Mouse (Mus musculus) small intestine, adult 2 months (tissue): ENCODE data around the gene Rexo1. TPM values are rescaled to one million over a fixed set of nuclear protein-coding genes. Genes with fewer than 3 reads are reported as not detected.

ENCODE experiments used
- H3K27ac ChIP-seq: fragments of 200-500 bp; 2 replicates; pipeline ENCODE4 v1.5.1; 2012; ENCODE audit warnings: low read depth, low read length, control low read depth, inconsistent platforms; ENCODE audit not compliant: insufficient read depth
- H3K27me3 ChIP-seq: fragments of 200-500 bp; 2 replicates; pipeline ENCODE4 v1.6.1; 2012; ENCODE audit warnings: mild to moderate bottlenecking, moderate library complexity, low read length, inconsistent platforms; ENCODE audit not compliant: control insufficient read depth, insufficient read depth
- H3K36me3 ChIP-seq: fragments of 200-500 bp; 2 replicates; pipeline ENCODE4 v1.6.1; 2012; ENCODE audit warnings: mild to moderate bottlenecking, low read length, control low read depth, inconsistent platforms; ENCODE audit not compliant: control insufficient read depth, insufficient read depth
- H3K4me1 ChIP-seq: fragments of 200-500 bp; 2 replicates; pipeline ENCODE4 v1.6.1; 2012; ENCODE audit warnings: low read length, inconsistent platforms, mixed read lengths; ENCODE audit not compliant: control insufficient read depth, insufficient read depth, insufficient read length
- H3K4me3 ChIP-seq: fragments of 200-500 bp; 2 replicates; pipeline ENCODE4 v1.5.1; 2012; ENCODE audit warnings: low read depth, mild to moderate bottlenecking, control low read depth, inconsistent platforms, low read length, moderate library complexity
- CTCF ChIP-seq: fragments of 200-500 bp; IDR thresholded peaks from 2 replicates; pipeline ENCODE4 v1.5.1; 2012; ENCODE audit warnings: low read depth, mild to moderate bottlenecking, control low read depth, inconsistent platforms, low read length, moderate library complexity, mixed read lengths; ENCODE audit not compliant: insufficient replicate concordance, insufficient read length; ENCODE audit errors: extremely low read depth
- POLR2A ChIP-seq: fragments of 200-500 bp; IDR thresholded peaks from 2 replicates; pipeline ENCODE4 v1.6.1; 2012; ENCODE audit warnings: low read depth, mild to moderate bottlenecking, control low read depth, inconsistent platforms, low read length, moderate library complexity
- WGBS: fragments of 180-500 bp; shearing (Covaris S2); methylation state at CpG from one replicate; pipeline ENCODE4 v1.1.7; 2018; 5-methylcytosine and 5-hydroxymethylcytosine counted together
- polyA plus RNA-seq: library from polyadenylated mRNA; depleted of rRNA; stranded (reverse); fragments of >200 nt; gene quantifications from 2 replicates; pipeline ENCODE4 v1.2.3, GENCODE M21; 2012

Gene Rexo1
- polyA plus RNA-seq, 1 experiment: 63.7 TPM

- TF ChIP-seq CTCF (no peak), POLR2A (no peak)
- Histone ChIP-seq H3K27me3 (no peaks in the 10 kb centered on the region), H3K36me3 (no peaks in the 10 kb centered on the region), H3K4me1 (peaks cover 32% of the 10 kb centered on the region), H3K4me3 (no peak overlapping the region), H3K27ac (no peak overlapping the region)
- 75% methylated on average over 3 of the region's 3 CpGs for WGBS
Measured at GRCm38 (mm10) chr10:80574896-80575295, 13.5 kb upstream of the Rexo1 start.

GRCm38 (mm10) chr10:80573944-80574343 is 12.6 kb upstream of the Rexo1 start:
- no peaks in the 10 kb centered on the region for H3K36me3 ChIP-seq
- H3K4me3 ChIP-seq: no peak overlapping the region
- H3K4me1 ChIP-seq: peaks cover 30% of the 10 kb centered on the region
- H3K27ac ChIP-seq: no peak overlapping the region
- WGBS: 74% methylated on average over 9 of the region's 9 CpGs
- TF ChIP-seq CTCF: no peak
- TF ChIP-seq POLR2A: no peak
- no peaks in the 10 kb centered on the region for H3K27me3 ChIP-seq

GRCm38 (mm10) chr10:80572477-80572876 is 11.1 kb upstream of the Rexo1 start:
- H3K4me3 ChIP-seq: no peak overlapping the region
- no peaks in the 10 kb centered on the region for H3K27me3 ChIP-seq
- 70% methylated on average over 2 of the region's 2 CpGs for WGBS
- H3K27ac ChIP-seq: no peak overlapping the region
- no peaks in the 10 kb centered on the region for H3K36me3 ChIP-seq
- H3K4me1 ChIP-seq: peaks cover 30% of the 10 kb centered on the region
- TF ChIP-seq POLR2A (no peak), CTCF (no peak)

- Histone ChIP-seq H3K4me1 (peaks cover 30% of the 10 kb centered on the region), H3K27ac (no peak overlapping the region), H3K27me3 (no peaks in the 10 kb centered on the region), H3K4me3 (0 out of 2 replicates have a peak overlapping the region, but pooled peaks have one; percentile 2), H3K36me3 (no peaks in the 10 kb centered on the region)
- 49% methylated on average over 30 of the region's 30 CpGs for WGBS
- TF ChIP-seq POLR2A (no peak), CTCF (no peak)
Measured at GRCm38 (mm10) chr10:80570871-80571836, 9.8 kb upstream of the Rexo1 start.

- no peaks in the 10 kb centered on the region for H3K36me3 ChIP-seq
- no peaks in the 10 kb centered on the region for H3K27me3 ChIP-seq
- no peak for TF ChIP-seq POLR2A
- no peak for TF ChIP-seq CTCF
- H3K4me1 ChIP-seq: peaks cover 25% of the 10 kb centered on the region
- no peak overlapping the region for H3K27ac ChIP-seq
- WGBS: 84% methylated on average over 10 of the region's 10 CpGs
- H3K4me3 ChIP-seq: no peak overlapping the region
Measured at GRCm38 (mm10) chr10:80570419-80570818, 9.1 kb upstream of the Rexo1 start.

GRCm38 (mm10) chr10:80569664-80570066 is 8.3 kb upstream of the Rexo1 start:
- WGBS: 12% methylated on average over 10 of the region's 10 CpGs
- no peaks in the 10 kb centered on the region for H3K36me3 ChIP-seq
- no peaks in the 10 kb centered on the region for H3K27me3 ChIP-seq
- TF ChIP-seq CTCF (no peak), POLR2A (no peak)
- H3K4me1 ChIP-seq: peaks cover 25% of the 10 kb centered on the region
- peak overlapping the region; percentile 56 for H3K4me3 ChIP-seq
- H3K27ac ChIP-seq: peak overlapping the region; percentile 51

- Histone ChIP-seq H3K36me3 (no peaks in the 10 kb centered on the region), H3K4me3 (no peak overlapping the region), H3K4me1 (peaks cover 25% of the 10 kb centered on the region), H3K27me3 (no peaks in the 10 kb centered on the region), H3K27ac (no peak overlapping the region)
- 96% methylated on average over 29 of the region's 29 CpGs for WGBS
- TF ChIP-seq POLR2A (no peak), CTCF (no peak)
Measured at GRCm38 (mm10) chr10:80568876-80569275, 7.5 kb upstream of the Rexo1 start.
